Mouse (Mus musculus): ENCODE measurements around the gene Crxos. TPM values are rescaled to one million over a fixed set of nuclear protein-coding genes. Genes with fewer than 3 reads are reported as not detected.
A peak's percentile ranks its signal among the peaks of the same experiment; 100 is the strongest.

The Crxos gene
- polyA plus RNA-seq, 1 experiment from 2014 or later = not detected

- no peaks in the 10 kb centered on the region for H3K4me1 ChIP-seq
- no peak overlapping the region for H3K9ac ChIP-seq
- ATAC-seq (ENCODE audit: low FRiP score, low read depth) = no peak
- no peak overlapping the region for H3K27ac ChIP-seq
- no peak overlapping the region for H3K4me2 ChIP-seq (replicated peaks)
- H3K9me3 ChIP-seq = no peaks in the 10 kb centered on the region
- WGBS = 61% methylated on average over 2 of the region's 2 CpGs
- H3K36me3 ChIP-seq = peaks cover 6% of the 10 kb centered on the region; the same call in 1 of the 2 replicates
- no peak overlapping the region for H3K4me3 ChIP-seq
- H3K27me3 ChIP-seq (replicated peaks) = no peaks in the 10 kb centered on the region
Measured at GRCm38 (mm10) chr7:15930543-15930942, 48.1 kb downstream of the Crxos start.

DNA sequence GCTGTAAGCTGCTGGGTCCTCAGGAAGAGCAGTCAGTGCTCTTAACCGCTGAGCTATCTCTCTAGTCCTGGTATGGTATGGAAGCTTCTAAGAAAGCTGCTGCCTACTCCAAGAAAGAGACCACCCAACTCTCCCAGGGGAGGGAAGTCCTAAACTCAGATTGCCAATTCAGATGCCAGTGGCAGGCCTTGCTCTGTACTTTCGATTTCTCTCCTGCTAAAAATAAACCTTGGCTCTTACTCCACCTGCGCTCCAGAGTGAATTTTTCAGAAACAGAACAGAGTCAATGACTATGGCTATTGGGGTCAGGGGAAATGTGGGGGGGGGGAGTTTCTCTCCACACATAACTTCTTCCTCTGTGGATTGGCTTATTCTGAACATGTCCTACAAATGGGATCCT is 49.2 kb downstream of the Crxos start:
- no peaks in the 10 kb centered on the region for H3K4me1 ChIP-seq
- no peaks in the 10 kb centered on the region for H3K27me3 ChIP-seq (replicated peaks)
- ATAC-seq (ENCODE audit: low FRiP score, low read depth) = no peak
- WGBS = 86% methylated on average over 3 of the region's 3 CpGs
- H3K9me3 ChIP-seq = no peaks in the 10 kb centered on the region
- no peak overlapping the region for H3K27ac ChIP-seq
- H3K4me3 ChIP-seq = no peak overlapping the region
- no peak overlapping the region for H3K9ac ChIP-seq
- peaks cover 17% of the 10 kb centered on the region for H3K36me3 ChIP-seq
- H3K4me2 ChIP-seq (replicated peaks) = no peak overlapping the region

DNA sequence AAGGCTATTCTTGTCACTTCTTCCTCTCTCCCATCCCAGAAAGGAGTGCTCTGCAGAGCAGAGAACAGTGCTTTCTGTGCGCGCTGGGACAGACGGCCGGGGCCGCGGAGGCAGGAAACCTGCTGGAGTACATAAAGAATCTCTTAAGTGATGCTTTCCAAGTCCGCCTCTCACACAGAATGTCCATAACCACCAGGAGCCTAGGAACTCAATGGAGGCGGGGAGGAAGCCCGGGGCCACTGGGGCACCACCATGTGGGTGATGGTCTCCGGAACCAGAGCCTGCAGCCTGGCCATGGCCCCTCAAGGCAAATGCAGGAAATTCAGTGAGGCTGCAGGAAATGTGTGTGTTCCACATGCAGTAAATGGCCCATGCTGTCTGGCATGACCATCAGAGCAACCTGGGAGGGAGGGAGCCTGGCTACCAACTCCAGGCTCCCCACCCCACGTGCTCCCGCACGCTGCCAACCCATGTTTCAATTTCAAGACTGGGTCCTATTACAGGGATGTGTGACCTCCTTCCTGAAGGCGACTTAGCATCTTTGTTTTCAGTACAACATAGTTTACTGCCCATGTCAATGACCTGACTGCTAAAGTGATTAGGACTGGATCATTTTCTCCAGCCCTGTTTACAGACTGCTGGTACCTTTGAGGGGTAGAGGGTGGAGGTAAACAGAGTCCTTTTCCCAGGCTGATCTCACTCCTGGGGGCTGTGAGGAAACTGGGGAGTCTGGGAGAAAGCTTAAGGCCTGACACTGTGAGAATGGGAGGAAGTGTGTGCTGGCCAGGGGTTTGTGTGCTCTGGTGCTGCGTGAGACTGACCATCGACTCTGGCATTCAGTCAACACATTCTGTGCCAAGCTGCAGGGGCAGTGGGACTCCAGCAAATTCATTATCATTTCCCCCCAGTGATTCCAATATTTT is 51.3 kb downstream of the Crxos start:
- Histone ChIP-seq H3K4me3 (no peak overlapping the region), H3K36me3 (peaks cover 37% of the 10 kb centered on the region), H3K4me1 (no peaks in the 10 kb centered on the region), H3K9ac (no peak overlapping the region), H3K4me2 (replicated peaks) (no peak overlapping the region), H3K9me3 (no peaks in the 10 kb centered on the region), H3K27ac (no peak overlapping the region), H3K27me3 (replicated peaks) (no peaks in the 10 kb centered on the region)
- no peak for ATAC-seq (ENCODE audit: low FRiP score, low read depth)
- 55% methylated on average over 16 of the region's 16 CpGs for WGBS

GRCm38 (mm10) chr7:15937491-15937890 is 55.1 kb downstream of the Crxos start:
- WGBS = 87% methylated on average over 5 of the region's 5 CpGs
- Histone ChIP-seq H3K27ac (no peak overlapping the region), H3K27me3 (replicated peaks) (no peaks in the 10 kb centered on the region), H3K36me3 (peaks cover 75% of the 10 kb centered on the region), H3K9me3 (no peaks in the 10 kb centered on the region), H3K4me3 (no peak overlapping the region), H3K4me1 (no peaks in the 10 kb centered on the region), H3K4me2 (replicated peaks) (no peak overlapping the region), H3K9ac (no peak overlapping the region)
- ATAC-seq (ENCODE audit: low FRiP score, low read depth) = no peak

DNA sequence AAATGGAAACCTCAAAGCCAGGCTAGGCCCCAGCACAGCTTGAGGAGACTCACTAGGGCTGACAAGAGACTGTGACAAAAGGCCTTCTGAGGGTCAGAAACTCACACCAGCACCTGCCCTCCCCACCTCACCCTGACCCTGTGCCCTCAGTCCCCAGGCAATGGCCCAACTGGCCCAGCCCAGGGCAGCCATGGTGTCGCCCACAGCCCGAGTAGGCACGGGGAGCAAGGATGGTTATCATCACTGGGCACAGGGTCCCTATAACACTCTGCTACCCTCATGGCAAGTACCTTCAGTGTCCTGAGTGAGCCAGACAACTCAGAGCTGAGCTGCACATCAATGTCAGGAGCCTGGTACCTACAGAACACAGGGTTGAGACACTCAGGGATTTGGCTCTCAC is 56.2 kb downstream of the Crxos start:
- Histone ChIP-seq H3K4me1 (no peaks in the 10 kb centered on the region), H3K36me3 (peaks cover 87% of the 10 kb centered on the region), H3K4me2 (replicated peaks) (no peak overlapping the region), H3K27me3 (replicated peaks) (no peaks in the 10 kb centered on the region), H3K9me3 (no peaks in the 10 kb centered on the region), H3K9ac (no peak overlapping the region), H3K27ac (no peak overlapping the region), H3K4me3 (no peak overlapping the region)
- WGBS = 93% methylated on average over 3 of the region's 3 CpGs
- no peak for ATAC-seq (ENCODE audit: low FRiP score, low read depth)

- no peak overlapping the region for H3K4me3 ChIP-seq
- H3K27ac ChIP-seq = no peak overlapping the region
- H3K9me3 ChIP-seq = no peaks in the 10 kb centered on the region
- peaks cover 52% of the 10 kb centered on the region for H3K36me3 ChIP-seq
- H3K4me2 ChIP-seq (replicated peaks) = peak overlapping the region; percentile 84
- H3K27me3 ChIP-seq (replicated peaks) = no peaks in the 10 kb centered on the region
- 97% methylated on average over 1 of the region's 1 CpGs for WGBS
- H3K9ac ChIP-seq = no peak overlapping the region
- no peak for ATAC-seq (ENCODE audit: low FRiP score, low read depth)
- H3K4me1 ChIP-seq = peaks cover 16% of the 10 kb centered on the region
Measured at GRCm38 (mm10) chr7:15944311-15944710, 61.9 kb downstream of the Crxos start.

DNA sequence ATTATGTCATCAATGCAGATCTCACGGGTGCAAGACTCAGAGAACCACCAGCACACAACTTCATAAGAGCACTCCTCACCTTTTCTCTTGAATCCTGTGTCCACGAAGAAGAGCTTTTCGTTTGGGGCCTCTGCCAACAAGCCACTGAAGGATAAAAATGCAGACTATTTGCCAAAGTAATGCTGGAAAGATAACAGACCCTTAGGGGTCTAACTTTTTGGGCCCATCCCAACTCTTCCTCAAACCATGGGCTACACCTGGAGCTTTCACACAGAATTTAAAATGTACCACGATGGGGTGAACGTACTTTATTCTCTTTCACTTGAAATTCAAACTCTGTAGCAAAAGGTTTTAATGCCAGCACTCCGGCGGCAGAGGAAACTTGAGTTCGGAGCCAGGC is 62.8 kb downstream of the Crxos start:
- peak overlapping the region; percentile 76 for H3K4me3 ChIP-seq
- 11% methylated on average over 8 of the region's 8 CpGs for WGBS
- H3K9me3 ChIP-seq = no peaks in the 10 kb centered on the region
- H3K36me3 ChIP-seq = peaks cover 43% of the 10 kb centered on the region
- H3K27me3 ChIP-seq (replicated peaks) = no peaks in the 10 kb centered on the region
- 0 out of 2 replicates have a peak, but pooled peaks have one; percentile 5 for ATAC-seq (ENCODE audit: low FRiP score, low read depth)
- peak overlapping the region; percentile 72 for H3K9ac ChIP-seq
- peak overlapping the region; percentile 84 for H3K4me2 ChIP-seq (replicated peaks)
- no peak overlapping the region for H3K27ac ChIP-seq
- H3K4me1 ChIP-seq = peaks cover 16% of the 10 kb centered on the region

DNA sequence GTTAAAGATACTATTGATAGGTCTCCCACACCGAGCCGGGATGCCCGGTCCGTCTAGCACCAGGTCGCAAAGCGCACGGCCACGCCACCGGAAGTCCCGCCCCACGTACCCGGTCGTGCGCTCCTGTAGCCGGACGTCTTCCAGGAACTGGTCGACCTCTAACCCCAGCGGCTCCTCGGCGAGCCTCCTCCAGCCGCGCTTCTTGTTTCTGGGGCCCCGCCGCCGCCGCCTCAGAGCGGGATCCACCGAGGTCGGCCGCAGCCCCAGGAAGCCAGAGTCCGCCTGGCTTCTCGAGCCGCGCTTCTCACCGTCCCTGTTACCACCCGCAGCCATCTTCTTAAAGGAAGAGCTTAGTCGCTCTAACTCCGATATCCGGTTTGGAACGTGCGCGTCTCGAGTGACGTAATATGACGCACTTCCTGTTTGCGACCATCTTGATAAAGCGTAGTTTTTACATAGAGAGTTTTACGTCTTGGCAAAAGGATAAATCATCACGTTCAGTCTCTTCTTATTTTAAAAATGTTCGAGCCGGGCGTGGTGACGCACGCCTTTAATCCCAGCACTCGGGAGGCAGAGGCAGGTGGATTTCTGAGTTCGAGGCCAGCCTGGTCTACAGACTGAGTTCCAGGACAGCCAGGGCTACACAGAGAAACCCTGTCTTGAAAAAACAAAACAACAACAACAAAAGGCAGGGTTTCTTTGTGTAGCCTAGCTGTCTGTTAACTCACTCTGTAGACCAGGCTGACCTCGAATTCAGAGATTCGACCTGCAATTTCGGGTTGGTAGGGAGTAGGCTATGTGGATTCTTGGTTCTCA is 63.5 kb downstream of the Crxos start, which contains the start of gene Nop53:
Gene Nop53 (minus strand): TSS at position 354 of the 816 bp plus-strand sequence.
- WGBS = 2% methylated on average over 59 of the region's 59 CpGs

GRCm38 (mm10) chr7:15947653-15948260 is 65.3 kb downstream of the Crxos start:
- H3K36me3 ChIP-seq = peaks cover 18% of the 10 kb centered on the region
- no peaks in the 10 kb centered on the region for H3K27me3 ChIP-seq (replicated peaks)
- no peak for ATAC-seq (ENCODE audit: low FRiP score, low read depth)
- 0 out of 2 replicates have a peak overlapping the region, but pooled peaks have one; percentile 30 for H3K9ac ChIP-seq
- 56% methylated on average over 4 of the region's 4 CpGs for WGBS
- H3K4me2 ChIP-seq (replicated peaks) = peak overlapping the region; percentile 48; the same call in 1 of the 2 replicates
- H3K27ac ChIP-seq = no peak overlapping the region
- no peak overlapping the region for H3K4me3 ChIP-seq
- no peaks in the 10 kb centered on the region for H3K9me3 ChIP-seq
- peaks cover 16% of the 10 kb centered on the region for H3K4me1 ChIP-seq

More for the DNA sequence above, 63.5 kb downstream of the Crxos start, which contains the start of gene Nop53:
- no peaks in the 10 kb centered on the region for H3K27me3 ChIP-seq (replicated peaks)
- peak within 1 kb of the TSS; percentile 84 for H3K4me2 ChIP-seq (replicated peaks)
- H3K36me3 ChIP-seq = peaks cover 36% of the 10 kb centered on the region
- peak within 1 kb of the TSS; percentile 75; the same call in 1 of the 2 replicates for H3K27ac ChIP-seq
- peak; percentile 95 for ATAC-seq (ENCODE audit: low FRiP score, low read depth)
- peaks cover 16% of the 10 kb centered on the region for H3K4me1 ChIP-seq
- H3K9me3 ChIP-seq = no peaks in the 10 kb centered on the region
- peak within 1 kb of the TSS; percentile 76 for H3K4me3 ChIP-seq
- peak within 1 kb of the TSS; percentile 72 for H3K9ac ChIP-seq

- Histone ChIP-seq H3K4me1 (peaks cover 16% of the 10 kb centered on the region), H3K9ac (peak overlapping the region; percentile 30; the same call in 1 of the 2 replicates), H3K4me2 (replicated peaks) (peak overlapping the region; percentile 48), H3K27ac (no peak overlapping the region), H3K27me3 (replicated peaks) (no peaks in the 10 kb centered on the region), H3K36me3 (peaks cover 11% of the 10 kb centered on the region), H3K9me3 (no peaks in the 10 kb centered on the region), H3K4me3 (no peak overlapping the region; the same call in 1 of the 2 replicates)
- WGBS = 6% methylated on average over 23 of the region's 23 CpGs
- 0 out of 2 replicates have a peak, but pooled peaks have one; percentile 15 for ATAC-seq (ENCODE audit: low FRiP score, low read depth)
Measured at GRCm38 (mm10) chr7:15948381-15948941, 66.0 kb downstream of the Crxos start.

- 85% methylated on average over 7 of the region's 7 CpGs for WGBS
- H3K4me2 ChIP-seq (replicated peaks) = no peak overlapping the region
- H3K36me3 ChIP-seq = peaks cover 2% of the 10 kb centered on the region; the same call in 1 of the 2 replicates
- H3K4me3 ChIP-seq = no peak overlapping the region
- no peak overlapping the region for H3K9ac ChIP-seq
- H3K4me1 ChIP-seq = peaks cover 13% of the 10 kb centered on the region
- ATAC-seq (ENCODE audit: low FRiP score, low read depth) = no peak
- H3K9me3 ChIP-seq = no peaks in the 10 kb centered on the region
- no peaks in the 10 kb centered on the region for H3K27me3 ChIP-seq (replicated peaks)
- no peak overlapping the region for H3K27ac ChIP-seq
Measured at GRCm38 (mm10) chr7:15949216-15949790, 66.9 kb downstream of the Crxos start.

All from neural tube, embryonic 12.5 days (tissue).